Mouse (Mus musculus) heart, embryonic 15.5 days (tissue): ENCODE data around the gene Akap9. TPM values are rescaled to one million over a fixed set of nuclear protein-coding genes. Genes with fewer than 3 reads are reported as not detected.
A peak's percentile ranks its signal among the peaks of the same experiment; 100 is the strongest.

ENCODE experiments used
- ATAC-seq: fragments of 200-750 bp; cut with Nextera tagmentation; replicated peaks from 2 replicates; pipeline ENCODE4 v1.8.0; 2017; ENCODE audit warnings: low read depth, moderate TSS enrichment; ENCODE audit not compliant: insufficient number of reproducible peaks, insufficient read depth, low FRiP score
- H3K27ac ChIP-seq: fragments of 300-500 bp; sonication (generic); 2 replicates; pipeline ENCODE4 v1.5.1; 2015; ENCODE audit warnings: mild to moderate bottlenecking, inconsistent platforms
- H3K27me3 ChIP-seq: fragments of 300-500 bp; sonication (generic); 2 replicates; pipeline ENCODE4 v1.6.1; 2015; ENCODE audit warnings: inconsistent platforms
- H3K36me3 ChIP-seq: fragments of 300-500 bp; sonication (generic); 2 replicates; pipeline ENCODE4 v1.6.1; 2015; ENCODE audit warnings: mild to moderate bottlenecking, inconsistent platforms
- H3K4me1 ChIP-seq: fragments of 300-500 bp; sonication (generic); replicated peaks from 2 replicates; pipeline ENCODE4 v1.6.1; 2015; ENCODE audit warnings: inconsistent platforms
- H3K4me2 ChIP-seq: fragments of 300-500 bp; sonication (generic); 2 replicates; pipeline ENCODE4 v1.6.1; 2015; ENCODE audit warnings: inconsistent platforms, mild to moderate bottlenecking, moderate library complexity
- H3K4me3 ChIP-seq: fragments of 300-500 bp; sonication (generic); 2 replicates; pipeline ENCODE4 v1.5.1; 2015; ENCODE audit warnings: mild to moderate bottlenecking, inconsistent platforms
- H3K9ac ChIP-seq: fragments of 300-500 bp; sonication (generic); 2 replicates; pipeline ENCODE4 v1.6.1; 2015; ENCODE audit warnings: mild to moderate bottlenecking, inconsistent platforms
- H3K9me3 ChIP-seq: fragments of 300-500 bp; sonication (generic); replicated peaks from 2 replicates; pipeline ENCODE4 v1.6.1; 2016; ENCODE audit warnings: inconsistent platforms
- WGBS: fragments of 180-500 bp; shearing (Covaris S2); methylation state at CpG from one replicate; pipeline ENCODE4 v1.1.7; 2015; ENCODE audit warnings: mixed read lengths; 5-methylcytosine and 5-hydroxymethylcytosine counted together
- polyA plus RNA-seq: library from polyadenylated mRNA; unstranded; fragments of >200 nt; fragmentation: Nextera tagmentation; extraction: Ambion mirVana; gene quantifications from 2 replicates; pipeline ENCODE4 v1.2.1, GENCODE M21; 2015

Akap9 gene
- polyA plus RNA-seq, 1 experiment from 2014 or later: 102 TPM

GRCm38 (mm10) chr5:4040922-4041321 is 113.1 kb downstream of the Akap9 start:
- no peaks in the 10 kb centered on the region for H3K4me1 ChIP-seq
- no peak overlapping the region for H3K27ac ChIP-seq
- no peak for ATAC-seq
- H3K9me3 ChIP-seq: no peaks in the 10 kb centered on the region
- H3K4me2 ChIP-seq: no peak overlapping the region
- peaks cover 50% of the 10 kb centered on the region for H3K36me3 ChIP-seq
- WGBS: 92% methylated on average over 2 of the region's 2 CpGs
- H3K27me3 ChIP-seq: no peaks in the 10 kb centered on the region
- H3K9ac ChIP-seq: no peak overlapping the region
- H3K4me3 ChIP-seq: no peak overlapping the region

- Histone ChIP-seq H3K4me3 (no peak overlapping the region), H3K4me1 (no peaks in the 10 kb centered on the region), H3K36me3 (peaks cover 63% of the 10 kb centered on the region), H3K9ac (no peak overlapping the region), H3K4me2 (no peak overlapping the region), H3K27ac (no peak overlapping the region), H3K27me3 (no peaks in the 10 kb centered on the region), H3K9me3 (no peaks in the 10 kb centered on the region)
- ATAC-seq: no peak
- WGBS: 88% methylated on average over 8 of the region's 8 CpGs
These were observed 132.5 kb downstream of the Akap9 start for GRCm38 (mm10) chr5:4060313-4060712.

GRCm38 (mm10) chr5:4066476-4067115 is 138.7 kb downstream of the Akap9 start:
- Histone ChIP-seq H3K36me3 (peaks cover 69% of the 10 kb centered on the region), H3K9ac (no peak overlapping the region), H3K27ac (peak overlapping the region; percentile 20), H3K4me1 (peaks cover 5% of the 10 kb centered on the region), H3K4me3 (no peak overlapping the region), H3K4me2 (no peak overlapping the region), H3K27me3 (no peaks in the 10 kb centered on the region), H3K9me3 (no peaks in the 10 kb centered on the region)
- ATAC-seq: no peak
- WGBS: 89% methylated on average over 18 of the region's 18 CpGs

- Histone ChIP-seq H3K4me3 (no peak overlapping the region), H3K4me1 (peaks cover 5% of the 10 kb centered on the region), H3K9me3 (no peaks in the 10 kb centered on the region), H3K27me3 (no peaks in the 10 kb centered on the region), H3K27ac (peak overlapping the region; percentile 20), H3K9ac (no peak overlapping the region), H3K4me2 (no peak overlapping the region), H3K36me3 (peaks cover 69% of the 10 kb centered on the region)
- WGBS: 50% methylated on average over 3 of the region's 3 CpGs
- ATAC-seq: 0 out of 2 replicates have a peak, but pooled peaks have one; percentile 27
These were observed 139.3 kb downstream of the Akap9 start for GRCm38 (mm10) chr5:4067203-4067602.

GRCm38 (mm10) chr5:4079086-4079485 is 151.2 kb downstream of the Akap9 start:
- Histone ChIP-seq H3K4me2 (no peak overlapping the region), H3K9ac (no peak overlapping the region), H3K36me3 (peaks cover 58% of the 10 kb centered on the region), H3K27ac (no peak overlapping the region), H3K9me3 (no peaks in the 10 kb centered on the region), H3K4me1 (no peaks in the 10 kb centered on the region), H3K27me3 (no peaks in the 10 kb centered on the region), H3K4me3 (no peak overlapping the region)
- ATAC-seq: no peak
- 89% methylated on average over 3 of the region's 3 CpGs for WGBS

GRCm38 (mm10) chr5:4080861-4081260 is 153.0 kb downstream of the Akap9 start:
- no peaks in the 10 kb centered on the region for H3K27me3 ChIP-seq
- no peak for ATAC-seq
- H3K9me3 ChIP-seq: no peaks in the 10 kb centered on the region
- whole genome bisulfite sequencing: 72% methylated on average over 2 of the region's 2 CpGs
- peaks cover 68% of the 10 kb centered on the region for H3K36me3 ChIP-seq
- no peak overlapping the region for H3K27ac ChIP-seq
- H3K4me1 ChIP-seq: no peaks in the 10 kb centered on the region
- no peak overlapping the region for H3K9ac ChIP-seq
- H3K4me2 ChIP-seq: no peak overlapping the region
- H3K4me3 ChIP-seq: no peak overlapping the region

GRCm38 (mm10) chr5:4081513-4081912 is 153.7 kb downstream of the Akap9 start:
- WGBS: 89% methylated on average over 2 of the region's 2 CpGs
- no peak for ATAC-seq
- H3K4me2 ChIP-seq: no peak overlapping the region

GRCm38 (mm10) chr5:4084948-4085347 is 157.1 kb downstream of the Akap9 start:
- H3K9me3 ChIP-seq: no peaks in the 10 kb centered on the region
- no peak overlapping the region for H3K4me3 ChIP-seq
- WGBS: 94% methylated on average over 7 of the region's 7 CpGs
- H3K36me3 ChIP-seq: peaks cover 69% of the 10 kb centered on the region
- ATAC-seq: no peak
- no peak overlapping the region for H3K9ac ChIP-seq
- no peaks in the 10 kb centered on the region for H3K4me1 ChIP-seq
- no peak overlapping the region for H3K27ac ChIP-seq
- H3K4me2 ChIP-seq: no peak overlapping the region
- no peaks in the 10 kb centered on the region for H3K27me3 ChIP-seq

More at GRCm38 (mm10) chr5:4081513-4081912, 153.7 kb downstream of the Akap9 start:
- Histone ChIP-seq H3K27me3 (no peaks in the 10 kb centered on the region), H3K27ac (no peak overlapping the region), H3K9ac (no peak overlapping the region), H3K9me3 (no peaks in the 10 kb centered on the region), H3K36me3 (peaks cover 72% of the 10 kb centered on the region), H3K4me1 (no peaks in the 10 kb centered on the region), H3K4me3 (no peak overlapping the region)

GRCm38 (mm10) chr5:4086309-4086708 is 158.5 kb downstream of the Akap9 start:
- no peak overlapping the region for H3K27ac ChIP-seq
- 92% methylated on average over 4 of the region's 4 CpGs for WGBS
- peaks cover 65% of the 10 kb centered on the region for H3K36me3 ChIP-seq
- H3K4me1 ChIP-seq: no peaks in the 10 kb centered on the region
- no peak overlapping the region for H3K4me2 ChIP-seq
- H3K4me3 ChIP-seq: no peak overlapping the region
- no peak overlapping the region for H3K9ac ChIP-seq
- no peaks in the 10 kb centered on the region for H3K27me3 ChIP-seq
- no peaks in the 10 kb centered on the region for H3K9me3 ChIP-seq
- ATAC-seq: no peak

- no peak overlapping the region for H3K4me3 ChIP-seq
- no peaks in the 10 kb centered on the region for H3K27me3 ChIP-seq
- 84% methylated on average over 5 of the region's 5 CpGs for WGBS
- H3K36me3 ChIP-seq: peaks cover 65% of the 10 kb centered on the region
- H3K9ac ChIP-seq: no peak overlapping the region
- no peak overlapping the region for H3K27ac ChIP-seq
- no peak overlapping the region for H3K4me2 ChIP-seq
- H3K4me1 ChIP-seq: no peaks in the 10 kb centered on the region
- no peak for ATAC-seq
- H3K9me3 ChIP-seq: no peaks in the 10 kb centered on the region
These were observed 160.3 kb downstream of the Akap9 start for GRCm38 (mm10) chr5:4088190-4088589.

- peaks cover 41% of the 10 kb centered on the region for H3K36me3 ChIP-seq
- H3K4me1 ChIP-seq: no peaks in the 10 kb centered on the region
- no peak for ATAC-seq
- H3K4me3 ChIP-seq: no peak overlapping the region
- H3K27me3 ChIP-seq: no peaks in the 10 kb centered on the region
- H3K27ac ChIP-seq: no peak overlapping the region
- H3K9me3 ChIP-seq: no peaks in the 10 kb centered on the region
- no peak overlapping the region for H3K4me2 ChIP-seq
- H3K9ac ChIP-seq: no peak overlapping the region
- WGBS: 92% methylated on average over 5 of the region's 5 CpGs
These were observed 166.6 kb downstream of the Akap9 start for GRCm38 (mm10) chr5:4094471-4094870.

- Histone ChIP-seq H3K27me3 (no peaks in the 10 kb centered on the region), H3K9ac (no peak overlapping the region), H3K4me3 (no peak overlapping the region), H3K4me1 (peaks cover 8% of the 10 kb centered on the region), H3K36me3 (peaks cover 32% of the 10 kb centered on the region), H3K9me3 (no peaks in the 10 kb centered on the region), H3K4me2 (no peak overlapping the region), H3K27ac (no peak overlapping the region)
- ATAC-seq: no peak
- 92% methylated on average over 4 of the region's 4 CpGs for WGBS
These were observed 173.2 kb downstream of the Akap9 start for GRCm38 (mm10) chr5:4101031-4101430.
